Mouse (Mus musculus): ENCODE measurements around the gene Psg20. TPM values are rescaled to one million over a fixed set of nuclear protein-coding genes. Genes with fewer than 3 reads are reported as not detected.

Gene Psg20
- under 1 TPM in 1 of 2 experiments, not detected in 1; 0.94 TPM for polyA plus RNA-seq (2017; shearing (Covaris generic))

GRCm38 (mm10) chr7:18686085-18686484 is at the start of gene Psg20:
TSS of gene Psg20 (minus strand) at chr7:18686185.

DNA sequence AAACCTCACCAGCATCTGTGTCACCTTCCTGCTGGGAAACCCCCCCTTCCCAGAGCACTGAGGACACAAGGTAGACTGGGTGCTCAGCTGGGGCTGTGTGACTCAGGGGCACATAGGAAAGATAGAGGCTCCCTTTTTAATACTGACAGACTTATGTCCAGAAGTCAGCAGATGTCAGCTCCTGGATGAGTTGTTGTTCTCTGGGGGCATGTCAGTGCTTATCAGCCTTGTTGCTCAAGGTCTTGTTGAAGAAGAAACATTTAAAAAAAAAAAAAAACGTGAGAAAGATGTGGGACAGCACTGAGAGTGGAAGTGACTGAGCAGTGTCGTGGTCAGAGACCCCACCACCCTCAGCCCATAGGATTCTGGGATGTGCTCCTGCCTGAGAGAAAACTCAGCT is 31.8 kb upstream of the Psg20 start, which contains the start of gene Psg22:
Psg22 (plus strand) TSS at position 301 of the 400 bp plus-strand sequence.

DNA sequence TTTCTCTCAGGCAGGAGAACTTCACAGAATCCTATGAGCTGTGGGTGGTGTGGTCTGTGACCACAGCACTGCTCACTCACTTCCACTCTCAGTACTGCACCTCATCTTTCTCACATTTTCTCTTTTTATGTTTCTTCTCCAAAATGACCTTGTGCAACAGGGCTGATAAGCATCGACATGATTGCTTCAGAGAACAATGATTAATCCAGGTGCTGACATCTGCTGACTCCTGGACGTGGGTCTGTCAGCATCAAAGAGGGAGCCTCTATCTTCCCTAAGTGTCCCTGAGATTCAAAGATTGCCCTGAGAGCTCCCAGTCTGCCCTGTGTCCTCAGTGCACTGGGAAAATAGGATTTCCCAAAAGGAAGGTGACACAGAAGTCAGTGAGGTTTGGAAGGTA is 29.4 kb downstream of the Psg20 start, which contains the start of gene Psg21:
Psg21 (minus strand) TSS at position 101 of the 400 bp plus-strand sequence.

Other genes starting within 250 kb of the Psg20 start
- gene Psg26, start 202.0 kb downstream of the Psg20 start, polyA plus RNA-seq (2017; shearing (Covaris generic)): not detected
- under 1 TPM; 0.05 to 0.39 TPM for gene Psg25, start 153.9 kb downstream of the Psg20 start, polyA plus RNA-seq (2017; shearing (Covaris generic))
- gene Psg27, start 118.9 kb downstream of the Psg20 start, polyA plus RNA-seq (2017; shearing (Covaris generic)): not detected
- under 1 TPM; 0.16 to 0.22 TPM for gene Psg23, start 69.7 kb downstream of the Psg20 start, polyA plus RNA-seq (2017; shearing (Covaris generic))
- under 1 TPM; 0.19 to 0.86 TPM for gene Psg21, start 29.5 kb downstream of the Psg20 start, polyA plus RNA-seq (2017; shearing (Covaris generic))
- not detected for gene Psg22, start 31.9 kb upstream of the Psg20 start, polyA plus RNA-seq (2017; shearing (Covaris generic))
- gene Psg19, start 112.3 kb upstream of the Psg20 start, polyA plus RNA-seq (2017; shearing (Covaris generic)): 1 to 10 TPM in 1 of 2 experiments, not detected in 1; 1.0 TPM
- not detected for gene Psg17, start 135.4 kb upstream of the Psg20 start, polyA plus RNA-seq (2017; shearing (Covaris generic))
- under 1 TPM in 1 of 2 experiments, not detected in 1; 0.68 TPM for gene Mill2, start 153.8 kb upstream of the Psg20 start, polyA plus RNA-seq (2017; shearing (Covaris generic))
- 100 to 1,000 TPM in 1 of 2 experiments, 10 to 100 TPM in 1; 88.7 to 183 TPM for gene Pglyrp1, start 185.1 kb upstream of the Psg20 start, polyA plus RNA-seq (2017; shearing (Covaris generic))
- gene Ccdc61, start 224.2 kb upstream of the Psg20 start, polyA plus RNA-seq (2017; shearing (Covaris generic)): 10 to 100 TPM; 34.8 to 42.9 TPM
- under 1 TPM; 0.06 to 0.59 TPM for gene Nova2, start 239.7 kb upstream of the Psg20 start, polyA plus RNA-seq (2017; shearing (Covaris generic))

Measured in inflammation-experienced regulatory T-cells (primary cell).